Comparison of ENCODE assay signal across 9 mouse cellular contexts in the genomic region with DNA sequence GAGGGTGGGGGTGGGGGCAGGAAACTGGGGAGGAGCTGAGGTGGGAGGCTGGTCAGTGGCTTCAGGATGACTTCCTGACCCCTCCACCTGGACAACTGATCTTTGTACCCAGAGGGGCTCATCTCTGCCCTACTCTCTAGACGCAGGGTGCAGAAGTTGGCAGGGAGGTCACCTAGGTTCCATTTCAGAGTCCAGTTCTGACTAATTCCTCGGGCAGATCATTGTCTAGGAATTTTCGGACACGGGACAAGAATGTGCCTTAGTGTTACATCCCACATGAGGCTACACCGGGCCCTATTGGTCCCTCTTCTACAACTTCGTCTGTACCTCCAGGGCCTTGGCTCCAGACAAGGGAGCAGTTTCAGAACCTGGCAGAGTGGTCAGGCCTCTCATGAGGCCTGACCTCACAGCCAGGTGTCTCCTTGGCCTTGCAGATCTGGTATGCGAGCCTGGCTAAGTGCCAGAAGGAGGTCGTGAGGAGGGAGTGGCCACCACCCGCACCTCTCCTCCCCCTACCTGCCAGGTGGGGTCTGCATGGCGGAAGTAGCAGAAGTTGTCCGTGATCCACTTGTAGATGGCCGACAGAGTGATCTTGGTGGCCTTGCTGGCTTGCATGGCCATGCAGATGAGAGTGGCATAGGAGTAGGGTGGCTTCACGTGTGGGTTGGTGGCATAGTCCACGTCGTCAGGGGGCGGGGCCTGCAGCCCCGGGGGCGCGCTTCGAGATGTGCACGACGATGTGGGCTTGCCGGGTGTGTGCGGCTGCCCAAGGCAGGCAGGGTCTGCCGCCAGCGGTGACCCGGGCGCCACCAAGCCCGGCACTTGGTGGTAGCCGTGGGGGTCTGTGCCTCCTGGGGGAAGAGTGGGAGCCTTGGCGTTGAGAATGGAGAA. TPM values are rescaled to one million over a fixed set of nuclear protein-coding genes. Genes with fewer than 3 reads are reported as not detected.
DNase-seq lines count a peak whose midpoint lies in the region; ATAC-seq lines count a peak whose summit lies in the region.
"Had no signal": no experiment of that assay in that cellular context is flagged by ENCODE, and none has a peak within 500 bp of the region (broad histone marks: within the 10 kb centered on the region; RNA-seq: fewer than 3 reads in every experiment).

No protein-coding gene starts in this region.

- intact Hi-C loops in heart, postnatal 10 days (cut with DNase I), result no loop called here
- intact Hi-C loops in left cerebral cortex, postnatal 14 days (cut with DNase I), result no loop called here

- DNase-seq in heart, postnatal 10 days, result no peak
- no peak for DNase-seq in forebrain, embryonic 10.5 days (ENCODE audit: extremely low spot score, low spot score)
- DNase-seq in layer of hippocampus, adult 9-10 months (ENCODE audit: low spot score), result no peak
- no peak for DNase-seq in left cerebral cortex, postnatal 14 days (ENCODE audit: low spot score in 2 of 2)
- no peak for DNase-seq in gastrocnemius, postnatal 4 days (ENCODE audit: low spot score in 2 of 2)

- H3K4me2 ChIP-seq in heart, embryonic 14.5 days (ENCODE audit: low read length), result peak overlapping the region; percentile 96
- peak overlapping the region; percentile 98 for H3K4me2 ChIP-seq in kidney, embryonic 15.5 days
- H3K4me2 ChIP-seq in midbrain, embryonic 16.5 days (ENCODE audit: low read length), result peak overlapping the region; percentile 94

- peak overlapping the region; percentile 30; the same call in 1 of the 2 replicates for H3K9ac ChIP-seq in heart, embryonic 14.5 days (ENCODE audit: low read length)
- peak overlapping the region; percentile 27 for H3K9ac ChIP-seq in kidney, embryonic 15.5 days
- H3K9ac ChIP-seq in midbrain, embryonic 16.5 days (ENCODE audit: low read depth, low read length), result peak overlapping the region; percentile 12; the same call in 1 of the 2 replicates

- H3K4me1 ChIP-seq in heart, embryonic 14.5 days (ENCODE audit: control insufficient read depth in 2 of 2, insufficient read depth in 2 of 2, low read length in 2 of 2), result peaks cover 17 to 27% of the 10 kb centered on the region in 2 experiments
- peaks cover 90% of the 10 kb centered on the region for H3K4me1 ChIP-seq in forebrain, embryonic 10.5 days
- peaks cover 96% of the 10 kb centered on the region for H3K4me1 ChIP-seq in kidney, embryonic 15.5 days
- H3K4me1 ChIP-seq in midbrain, embryonic 16.5 days (ENCODE audit: control insufficient read depth, insufficient read depth, low read length), result peaks cover 35% of the 10 kb centered on the region

- peak overlapping the region; percentile 14 to 64; a peak in 2 of 4 replicates for H3K4me3 ChIP-seq in heart, embryonic 14.5 days (ENCODE audit: control insufficient read depth in 1 of 2, insufficient read depth in 1 of 2, low read depth in 1 of 2, low read length in 2 of 2)
- peak overlapping the region; percentile 75 for H3K4me3 ChIP-seq in forebrain, embryonic 10.5 days
- H3K4me3 ChIP-seq in kidney, embryonic 15.5 days (replicated peaks), result peak overlapping the region; percentile 57
- peak overlapping the region; percentile 50 for H3K4me3 ChIP-seq in midbrain, embryonic 16.5 days (ENCODE audit: low read depth, low read length)

- H3K9me3 ChIP-seq in heart, embryonic 14.5 days (ENCODE audit: control insufficient read depth, low read length), result no peaks in the 10 kb centered on the region
- no peaks in the 10 kb centered on the region for H3K9me3 ChIP-seq in forebrain, embryonic 10.5 days
- H3K9me3 ChIP-seq in kidney, embryonic 15.5 days (replicated peaks), result no peaks in the 10 kb centered on the region
- H3K9me3 ChIP-seq in midbrain, embryonic 16.5 days (replicated peaks; ENCODE audit: control insufficient read depth, low read length, poor library complexity, severe bottlenecking), result no peaks in the 10 kb centered on the region
- H3K9me3 ChIP-seq: G1E had no signal

- ATAC-seq in heart, embryonic 14.5 days (ENCODE audit: insufficient number of reproducible peaks, insufficient read depth, low FRiP score, low read depth), result no peak
- no peak for ATAC-seq in kidney, embryonic 15.5 days (replicated peaks; ENCODE audit: low FRiP score)
- ATAC-seq in midbrain, embryonic 16.5 days, result no peak

- WGBS in heart, embryonic 14.5 days, result 25% methylated on average over 31 of the region's 31 CpGs
- WGBS in forebrain, embryonic 10.5 days, result 26% methylated on average over 31 of the region's 31 CpGs
- 20% methylated on average over 31 of the region's 31 CpGs for WGBS in kidney, embryonic 15.5 days
- WGBS in midbrain, embryonic 16.5 days, result 24% methylated on average over 31 of the region's 31 CpGs

- no peaks in the 10 kb centered on the region for H3K36me3 ChIP-seq in heart, embryonic 14.5 days (ENCODE audit: control insufficient read depth, insufficient read depth, low read length)
- H3K36me3 ChIP-seq in forebrain, embryonic 10.5 days (replicated peaks), result peaks cover 4% of the 10 kb centered on the region; the same call in 1 of the 2 replicates
- no peaks in the 10 kb centered on the region for H3K36me3 ChIP-seq in kidney, embryonic 15.5 days
- H3K36me3 ChIP-seq in midbrain, embryonic 16.5 days (ENCODE audit: control insufficient read depth, insufficient read depth, low read length), result 0 out of 2 replicates have a peak, but pooled peaks cover 3% of the 10 kb centered on the region
- H3K36me3 ChIP-seq: G1E had no signal

- no peak overlapping the region for H3K27ac ChIP-seq in heart, embryonic 14.5 days (replicated peaks in 1 of 2; ENCODE audit: control insufficient read depth in 1 of 2, insufficient read depth in 1 of 2, low read depth in 2 of 2, low read length in 2 of 2)
- 0 out of 2 replicates have a peak overlapping the region, but pooled peaks have one; percentile 92 for H3K27ac ChIP-seq in forebrain, embryonic 10.5 days
- peak overlapping the region; percentile 87 for H3K27ac ChIP-seq in kidney, embryonic 15.5 days
- no peak overlapping the region; the same call in 1 of the 2 replicates for H3K27ac ChIP-seq in midbrain, embryonic 16.5 days (ENCODE audit: low read length)

- H3K27me3 ChIP-seq in heart, embryonic 14.5 days (ENCODE audit: control insufficient read depth, insufficient read depth, low read length), result peaks cover 24% of the 10 kb centered on the region
- H3K27me3 ChIP-seq in forebrain, embryonic 10.5 days (ENCODE audit: poor library complexity, severe bottlenecking), result peaks cover 78% of the 10 kb centered on the region
- H3K27me3 ChIP-seq in kidney, embryonic 15.5 days, result peaks cover 31% of the 10 kb centered on the region
- peaks cover 12% of the 10 kb centered on the region for H3K27me3 ChIP-seq in midbrain, embryonic 16.5 days (ENCODE audit: control insufficient read depth, insufficient read depth, low read depth, low read length)

RNA-seq across cellular contexts. Expression of a gene that starts 1.4 kb away (rescaled TPM):
- 0.07 and 0.12 TPM in 2 replicates for polyA plus RNA-seq in heart, embryonic 14.5 days (2014; fragmentation: Nextera tagmentation; extraction: Ambion mirVana)
- total RNA-seq in heart, postnatal 10 days (2021), result not detected
- 3.3 and 4.4 TPM in 2 replicates for polyA plus RNA-seq in forebrain, embryonic 10.5 days (2016; fragmentation: Nextera tagmentation; extraction: Ambion mirVana)
- 2.9 TPM in 2 replicates for polyA plus RNA-seq in kidney, embryonic 15.5 days (2015; fragmentation: Nextera tagmentation; extraction: Ambion mirVana)
- 12.1 and 13.6 TPM in 2 replicates for polyA plus RNA-seq in midbrain, embryonic 16.5 days (2015; fragmentation: Nextera tagmentation; extraction: Ambion mirVana)
- total RNA-seq in left cerebral cortex, postnatal 14 days (2021), result 1 to 10 TPM; 4.2 to 5.5 TPM
- total RNA-seq in gastrocnemius, postnatal 4 days (2021), result under 1 TPM; 0.29 to 0.31 TPM

RNA-seq across cellular contexts. Expression of a gene that starts 26.7 kb away (rescaled TPM):
- polyA plus RNA-seq in heart, embryonic 14.5 days (2014; fragmentation: Nextera tagmentation; extraction: Ambion mirVana), result 51.1 and 57.8 TPM in 2 replicates
- total RNA-seq in heart, postnatal 10 days (2021), result 10 to 100 TPM; 61.0 to 65.9 TPM
- polyA plus RNA-seq in forebrain, embryonic 10.5 days (2016; fragmentation: Nextera tagmentation; extraction: Ambion mirVana), result 56.5 and 60.5 TPM in 2 replicates
- 61.8 and 64.0 TPM in 2 replicates for polyA plus RNA-seq in kidney, embryonic 15.5 days (2015; fragmentation: Nextera tagmentation; extraction: Ambion mirVana)
- polyA plus RNA-seq in midbrain, embryonic 16.5 days (2015; fragmentation: Nextera tagmentation; extraction: Ambion mirVana), result 122 and 127 TPM in 2 replicates
- 100 to 1,000 TPM in 1 of 2 experiments, 10 to 100 TPM in 1; 92.7 to 115 TPM for total RNA-seq in left cerebral cortex, postnatal 14 days (2021)
- 10 to 100 TPM; 87.9 to 99.9 TPM for total RNA-seq in gastrocnemius, postnatal 4 days (2021)

RNA-seq across cellular contexts. Expression of a gene that starts 53.0 kb away (rescaled TPM):
- not detected in 2 replicates for polyA plus RNA-seq in heart, embryonic 14.5 days (2014; fragmentation: Nextera tagmentation; extraction: Ambion mirVana)
- not detected for total RNA-seq in heart, postnatal 10 days (2021)
- polyA plus RNA-seq in forebrain, embryonic 10.5 days (2016; fragmentation: Nextera tagmentation; extraction: Ambion mirVana), result 0.07 TPM in 2 replicates
- polyA plus RNA-seq in kidney, embryonic 15.5 days (2015; fragmentation: Nextera tagmentation; extraction: Ambion mirVana), result 0.22 and 0.32 TPM in 2 replicates
- polyA plus RNA-seq in midbrain, embryonic 16.5 days (2015; fragmentation: Nextera tagmentation; extraction: Ambion mirVana), result 0.46 and 0.62 TPM in 2 replicates
- under 1 TPM in 1 of 2 experiments, not detected in 1; 0.18 TPM for total RNA-seq in left cerebral cortex, postnatal 14 days (2021)
- total RNA-seq in gastrocnemius, postnatal 4 days (2021), result under 1 TPM; 0.37 to 0.75 TPM
- polyA plus RNA-seq: G1E had no signal

RNA-seq across cellular contexts. Expression of a gene that starts 59.8 kb away (rescaled TPM):
- polyA plus RNA-seq in heart, embryonic 14.5 days (2014; fragmentation: Nextera tagmentation; extraction: Ambion mirVana), result 55.5 and 57.7 TPM in 2 replicates
- 10 to 100 TPM; 58.7 to 59.8 TPM for total RNA-seq in heart, postnatal 10 days (2021)
- polyA plus RNA-seq in forebrain, embryonic 10.5 days (2016; fragmentation: Nextera tagmentation; extraction: Ambion mirVana), result 99.3 and 105 TPM in 2 replicates
- 91.3 and 96.5 TPM in 2 replicates for polyA plus RNA-seq in kidney, embryonic 15.5 days (2015; fragmentation: Nextera tagmentation; extraction: Ambion mirVana)
- 58.2 and 59.2 TPM in 2 replicates for polyA plus RNA-seq in midbrain, embryonic 16.5 days (2015; fragmentation: Nextera tagmentation; extraction: Ambion mirVana)
- total RNA-seq in left cerebral cortex, postnatal 14 days (2021), result 10 to 100 TPM; 52.0 to 56.4 TPM
- total RNA-seq in gastrocnemius, postnatal 4 days (2021), result 10 to 100 TPM; 94.2 to 94.6 TPM

Comparison
In these comparisons a context has a peak if more than half of its experiments do, and no peak if none do; other contexts are left out.
1. H3K27ac ChIP-seq: peak in forebrain, embryonic 10.5 days (single experiment) and kidney, embryonic 15.5 days (single experiment); none in heart, embryonic 14.5 days (0 of 2) and midbrain, embryonic 16.5 days (single experiment).
2. Peak in every context shown above with its lines, with median percentiles within 50 percentile points of each other: H3K4me2 ChIP-seq, H3K4me3 ChIP-seq and H3K9ac ChIP-seq.